Mouse (Mus musculus): ENCODE data around the gene Tmem161a. TPM values are rescaled to one million over a fixed set of nuclear protein-coding genes. Genes with fewer than 3 reads are reported as not detected.

The Tmem161a gene
- polyA plus RNA-seq (2014; fragmentation: Illumina TruSeq; extraction: RNeasy Lipid Tissue Mini Kit (QIAGEN cat#74804); ENCODE audit: low read depth, low replicate concordance), result 7.5 TPM

GRCm38 (mm10) chr8:70172043-70172681 is at the start of gene Tmem161a:
Gene Tmem161a, plus strand, starts transcription at chr8:70172356.

DNA sequence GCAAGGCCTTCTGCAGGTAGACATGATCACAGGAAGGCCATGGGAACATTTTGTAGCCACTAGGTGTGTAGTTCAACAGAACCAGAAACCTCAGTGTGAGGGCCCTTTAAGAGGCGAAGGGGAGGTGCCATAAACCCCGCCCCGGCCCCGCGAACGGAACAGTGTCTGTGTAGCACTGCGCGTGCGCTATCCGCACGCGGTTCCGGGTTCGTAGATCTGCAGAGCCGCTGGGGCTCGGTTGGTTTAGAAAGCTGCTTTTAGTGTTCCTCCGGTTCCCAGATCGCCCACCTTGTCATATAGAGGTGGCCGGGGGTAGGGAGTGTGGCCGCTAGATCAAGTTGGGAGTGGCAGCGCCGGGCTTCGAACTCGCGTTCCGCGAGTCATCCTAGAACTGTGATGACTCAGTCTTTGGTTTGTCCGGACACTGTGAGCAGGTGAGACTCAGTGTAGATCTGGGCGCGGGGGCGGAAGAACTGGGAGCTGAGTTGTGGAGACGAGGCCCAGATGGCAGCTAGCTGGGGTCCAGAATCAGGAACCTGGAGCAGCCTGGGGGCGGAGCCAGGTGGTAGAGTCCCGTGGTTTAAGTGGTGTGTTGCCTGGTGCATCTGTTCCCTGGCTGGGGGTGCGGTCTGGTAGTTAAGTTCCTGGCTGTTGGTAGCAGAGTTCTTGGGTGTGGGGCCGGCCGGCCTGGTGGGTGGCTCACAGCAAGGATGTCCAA is 40.8 kb upstream of the Tmem161a start, which contains the start of gene Nr2c2ap:
Gene Nr2c2ap (plus strand): TSS at position 168 of the 718 bp plus-strand sequence.

GRCm38 (mm10) chr8:70139026-70139857 is 32.9 kb upstream of the Tmem161a start, which contains the start of the genes Rfxank, Borcs8 and Mef2b:
Gene Rfxank, minus strand, starts transcription at chr8:70139154.
Gene Borcs8, plus strand, starts transcription at chr8:70139499.
Gene Mef2b, plus strand, starts transcription at chr8:70139711.

DNA sequence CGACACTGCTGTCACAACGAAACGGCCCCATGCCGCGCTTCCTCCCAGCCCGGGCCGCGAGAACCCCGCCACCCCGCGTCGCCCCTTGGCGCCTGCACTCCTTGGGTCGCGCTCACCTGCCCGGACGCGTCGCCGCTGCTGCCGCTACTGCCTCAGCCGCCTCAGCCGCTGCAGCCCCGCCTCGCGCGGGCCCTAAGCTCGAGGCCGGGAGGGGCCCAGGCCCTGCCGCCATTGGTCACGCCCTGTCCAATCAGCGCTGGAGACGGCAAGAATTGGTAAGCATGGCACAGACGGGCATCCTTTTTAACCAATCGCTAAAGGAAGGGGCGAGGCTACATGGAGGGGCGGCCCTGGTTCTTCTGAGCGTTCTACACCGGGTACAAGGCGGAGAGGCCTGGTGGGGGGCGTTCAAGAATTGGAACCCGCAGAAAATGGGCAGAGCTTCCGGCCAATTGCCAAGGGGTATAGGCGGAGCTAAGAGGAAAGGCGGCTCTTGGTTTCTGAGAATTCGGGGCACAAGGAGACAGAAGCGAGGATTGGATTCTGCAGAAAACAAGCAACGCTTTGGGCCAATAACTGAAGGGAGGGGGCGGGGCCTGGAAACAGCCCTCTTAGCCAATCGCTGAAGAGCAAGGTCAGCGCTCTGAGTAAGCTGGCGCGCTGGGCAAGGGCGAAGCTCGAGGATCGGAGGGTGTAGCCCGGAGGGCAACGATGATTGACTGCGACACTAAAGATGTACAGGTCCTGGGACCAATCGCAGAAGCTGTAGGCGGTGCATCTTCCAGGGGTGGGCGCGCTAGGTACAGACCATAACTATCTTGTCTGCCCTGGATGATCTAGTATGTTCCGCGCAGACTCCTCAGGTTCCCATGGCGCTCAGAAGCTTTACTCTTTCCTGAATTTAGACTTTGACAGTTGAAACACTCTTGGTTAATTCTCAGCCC is 40.2 kb downstream of the Tmem161a start, which contains the start of gene Slc25a42:
Gene Slc25a42 (minus strand): TSS at position 194 of the 944 bp plus-strand sequence.

Other genes with a start within 250 kb of the Tmem161a start
- gene Gatad2a, start 176.0 kb upstream of the Tmem161a start, polyA plus RNA-seq (2014; fragmentation: Illumina TruSeq; extraction: RNeasy Lipid Tissue Mini Kit (QIAGEN cat#74804); ENCODE audit: low read depth, low replicate concordance), result 12.7 TPM
- gene Mau2, start 129.6 kb upstream of the Tmem161a start, polyA plus RNA-seq (2014; fragmentation: Illumina TruSeq; extraction: RNeasy Lipid Tissue Mini Kit (QIAGEN cat#74804); ENCODE audit: low read depth, low replicate concordance), result 10.1 TPM
- 6.7 TPM for gene Sugp1, start 129.5 kb upstream of the Tmem161a start, polyA plus RNA-seq (2014; fragmentation: Illumina TruSeq; extraction: RNeasy Lipid Tissue Mini Kit (QIAGEN cat#74804); ENCODE audit: low read depth, low replicate concordance)
- not detected for gene Tm6sf2, start 99.4 kb upstream of the Tmem161a start, polyA plus RNA-seq (2014; fragmentation: Illumina TruSeq; extraction: RNeasy Lipid Tissue Mini Kit (QIAGEN cat#74804); ENCODE audit: low read depth, low replicate concordance)
- not detected for gene Hapln4, start 88.9 kb upstream of the Tmem161a start, polyA plus RNA-seq (2014; fragmentation: Illumina TruSeq; extraction: RNeasy Lipid Tissue Mini Kit (QIAGEN cat#74804); ENCODE audit: low read depth, low replicate concordance)
- not detected for gene Ncan, start 51.5 kb upstream of the Tmem161a start, polyA plus RNA-seq (2014; fragmentation: Illumina TruSeq; extraction: RNeasy Lipid Tissue Mini Kit (QIAGEN cat#74804); ENCODE audit: low read depth, low replicate concordance)
- gene Nr2c2ap, start 41.0 kb upstream of the Tmem161a start, polyA plus RNA-seq (2014; fragmentation: Illumina TruSeq; extraction: RNeasy Lipid Tissue Mini Kit (QIAGEN cat#74804); ENCODE audit: low read depth, low replicate concordance), result 1.6 TPM
- 0.52 TPM for gene Rfxank, start 33.2 kb upstream of the Tmem161a start, polyA plus RNA-seq (2014; fragmentation: Illumina TruSeq; extraction: RNeasy Lipid Tissue Mini Kit (QIAGEN cat#74804); ENCODE audit: low read depth, low replicate concordance)
- 11.1 TPM for gene Borcs8, start 32.9 kb upstream of the Tmem161a start, polyA plus RNA-seq (2014; fragmentation: Illumina TruSeq; extraction: RNeasy Lipid Tissue Mini Kit (QIAGEN cat#74804); ENCODE audit: low read depth, low replicate concordance)
- gene Mef2b, start 32.6 kb upstream of the Tmem161a start, polyA plus RNA-seq (2014; fragmentation: Illumina TruSeq; extraction: RNeasy Lipid Tissue Mini Kit (QIAGEN cat#74804); ENCODE audit: low read depth, low replicate concordance), result not detected
- gene Slc25a42, start 39.9 kb downstream of the Tmem161a start, polyA plus RNA-seq (2014; fragmentation: Illumina TruSeq; extraction: RNeasy Lipid Tissue Mini Kit (QIAGEN cat#74804); ENCODE audit: low read depth, low replicate concordance), result 3.5 TPM
- gene Sugp2, start 61.9 kb downstream of the Tmem161a start, polyA plus RNA-seq (2014; fragmentation: Illumina TruSeq; extraction: RNeasy Lipid Tissue Mini Kit (QIAGEN cat#74804); ENCODE audit: low read depth, low replicate concordance), result 5.9 TPM
- gene Armc6, start 62.1 kb downstream of the Tmem161a start, polyA plus RNA-seq (2014; fragmentation: Illumina TruSeq; extraction: RNeasy Lipid Tissue Mini Kit (QIAGEN cat#74804); ENCODE audit: low read depth, low replicate concordance), result 0.29 TPM
- not detected for gene Homer3, start 110.5 kb downstream of the Tmem161a start, polyA plus RNA-seq (2014; fragmentation: Illumina TruSeq; extraction: RNeasy Lipid Tissue Mini Kit (QIAGEN cat#74804); ENCODE audit: low read depth, low replicate concordance)
- 4.1 TPM for gene Ddx49, start 130.1 kb downstream of the Tmem161a start, polyA plus RNA-seq (2014; fragmentation: Illumina TruSeq; extraction: RNeasy Lipid Tissue Mini Kit (QIAGEN cat#74804); ENCODE audit: low read depth, low replicate concordance)
- 0.82 TPM for gene Cope, start 130.2 kb downstream of the Tmem161a start, polyA plus RNA-seq (2014; fragmentation: Illumina TruSeq; extraction: RNeasy Lipid Tissue Mini Kit (QIAGEN cat#74804); ENCODE audit: low read depth, low replicate concordance)
- gene Cers1, start 143.4 kb downstream of the Tmem161a start, polyA plus RNA-seq (2014; fragmentation: Illumina TruSeq; extraction: RNeasy Lipid Tissue Mini Kit (QIAGEN cat#74804); ENCODE audit: low read depth, low replicate concordance), result not detected
- gene Gdf1, start 157.5 kb downstream of the Tmem161a start, polyA plus RNA-seq (2014; fragmentation: Illumina TruSeq; extraction: RNeasy Lipid Tissue Mini Kit (QIAGEN cat#74804); ENCODE audit: low read depth, low replicate concordance), result not detected
- 4.0 TPM for gene Upf1, start 180.9 kb downstream of the Tmem161a start, polyA plus RNA-seq (2014; fragmentation: Illumina TruSeq; extraction: RNeasy Lipid Tissue Mini Kit (QIAGEN cat#74804); ENCODE audit: low read depth, low replicate concordance)
- gene Comp, start 201.2 kb downstream of the Tmem161a start, polyA plus RNA-seq (2014; fragmentation: Illumina TruSeq; extraction: RNeasy Lipid Tissue Mini Kit (QIAGEN cat#74804); ENCODE audit: low read depth, low replicate concordance), result not detected

Measured in adrenal gland, adult 10 weeks (tissue).